Mouse (Mus musculus) lung, embryonic 16.5 days (tissue): ENCODE data around the gene Lpcat1. TPM values are rescaled to one million over a fixed set of nuclear protein-coding genes. Genes with fewer than 3 reads are reported as not detected.

ENCODE experiments used
- ATAC-seq: fragments of 200-750 bp; cut with Nextera tagmentation; 2 replicates; pipeline ENCODE4 v1.8.0; 2017; ENCODE audit warnings: low read depth, mild to moderate bottlenecking, moderate library complexity
- H3K27ac ChIP-seq: fragments of 300-500 bp; sonication (generic); 2 replicates; pipeline ENCODE4 v1.5.1; 2014; ENCODE audit warnings: mild to moderate bottlenecking, control low read depth, low read length
- H3K27me3 ChIP-seq: fragments of 300-500 bp; sonication (generic); 2 replicates; pipeline ENCODE4 v1.6.1; 2014; ENCODE audit warnings: low read depth, low read length, mixed read lengths; ENCODE audit not compliant: control insufficient read depth, insufficient read depth
- H3K36me3 ChIP-seq: fragments of 300-500 bp; sonication (generic); 2 replicates; pipeline ENCODE4 v1.6.1; 2014; ENCODE audit warnings: low read length; ENCODE audit not compliant: control insufficient read depth, insufficient read depth
- H3K4me1 ChIP-seq: fragments of 300-500 bp; sonication (generic); replicated peaks from 2 replicates; pipeline ENCODE4 v1.6.1; 2014; ENCODE audit warnings: low read length, mixed read lengths; ENCODE audit not compliant: control insufficient read depth, insufficient read depth
- H3K4me2 ChIP-seq: fragments of 300-500 bp; sonication (generic); 2 replicates; pipeline ENCODE4 v1.6.1; 2014; ENCODE audit warnings: low read depth, low read length, control low read depth
- H3K4me3 ChIP-seq: fragments of 300-500 bp; sonication (generic); 2 replicates; pipeline ENCODE4 v1.5.1; 2014; ENCODE audit warnings: mild to moderate bottlenecking, low read length, control low read depth
- H3K9ac ChIP-seq: fragments of 300-500 bp; sonication (generic); 2 replicates; pipeline ENCODE4 v1.6.1; 2014; ENCODE audit warnings: low read length, control low read depth
- H3K9me3 ChIP-seq: fragments of 300-500 bp; sonication (generic); 2 replicates; pipeline ENCODE4 v1.6.1; 2016; ENCODE audit warnings: low read length; ENCODE audit not compliant: control insufficient read depth
- WGBS: fragments of 180-500 bp; shearing (Covaris S2); extraction: QIAGEN DNeasy Blood & Tissue Kit; methylation state at CpG from one replicate; pipeline ENCODE4 v1.1.7; 2014; 5-methylcytosine and 5-hydroxymethylcytosine counted together
- polyA plus RNA-seq: library from polyadenylated mRNA; unstranded; fragments of >200 nt; fragmentation: Nextera tagmentation; extraction: Ambion mirVana; gene quantifications from 2 replicates; pipeline ENCODE4 v1.2.1, GENCODE M21; 2015

The Lpcat1 gene
- polyA plus RNA-seq, 1 experiment from 2014 or later = 119 TPM

- no peaks in the 10 kb centered on the region for H3K9me3 ChIP-seq
- no peak for ATAC-seq
- no peak overlapping the region for H3K27ac ChIP-seq
- H3K27me3 ChIP-seq = no peaks in the 10 kb centered on the region
- H3K36me3 ChIP-seq = peaks cover 22% of the 10 kb centered on the region
- H3K4me2 ChIP-seq = no peak overlapping the region
- H3K9ac ChIP-seq = no peak overlapping the region
- H3K4me1 ChIP-seq = peaks cover 5% of the 10 kb centered on the region
- 86% methylated on average over 6 of the region's 6 CpGs for WGBS
- H3K4me3 ChIP-seq = no peak overlapping the region
Observed at GRCm38 (mm10) chr13:73483331-73483730, 16.3 kb downstream of the Lpcat1 start.

- H3K27ac ChIP-seq = no peak overlapping the region
- ATAC-seq = no peak
- no peaks in the 10 kb centered on the region for H3K9me3 ChIP-seq
- H3K4me1 ChIP-seq = peaks cover 3% of the 10 kb centered on the region
- 56% methylated on average over 5 of the region's 5 CpGs for WGBS
- H3K9ac ChIP-seq = no peak overlapping the region
- no peak overlapping the region for H3K4me3 ChIP-seq
- H3K4me2 ChIP-seq = no peak overlapping the region
- no peaks in the 10 kb centered on the region for H3K27me3 ChIP-seq
- peaks cover 28% of the 10 kb centered on the region for H3K36me3 ChIP-seq
Observed at GRCm38 (mm10) chr13:73484171-73484570, 17.2 kb downstream of the Lpcat1 start.

- Histone ChIP-seq H3K4me1 (no peaks in the 10 kb centered on the region), H3K9ac (no peak overlapping the region), H3K27me3 (no peaks in the 10 kb centered on the region), H3K36me3 (peaks cover 46% of the 10 kb centered on the region), H3K4me3 (no peak overlapping the region), H3K4me2 (no peak overlapping the region), H3K27ac (no peak overlapping the region), H3K9me3 (no peaks in the 10 kb centered on the region)
- no peak for ATAC-seq
- WGBS = 29% methylated on average over 3 of the region's 3 CpGs
Observed at GRCm38 (mm10) chr13:73488105-73488504, 21.1 kb downstream of the Lpcat1 start.

- Histone ChIP-seq H3K4me2 (no peak overlapping the region), H3K9me3 (no peaks in the 10 kb centered on the region), H3K27ac (no peak overlapping the region), H3K9ac (no peak overlapping the region), H3K4me1 (no peaks in the 10 kb centered on the region), H3K36me3 (peaks cover 49% of the 10 kb centered on the region), H3K4me3 (no peak overlapping the region), H3K27me3 (no peaks in the 10 kb centered on the region)
- ATAC-seq = no peak
- WGBS = 74% methylated on average over 9 of the region's 9 CpGs
Observed at GRCm38 (mm10) chr13:73488707-73489106, 21.7 kb downstream of the Lpcat1 start.

- Histone ChIP-seq H3K4me1 (no peaks in the 10 kb centered on the region), H3K4me3 (no peak overlapping the region), H3K9me3 (no peaks in the 10 kb centered on the region), H3K27me3 (no peaks in the 10 kb centered on the region), H3K27ac (no peak overlapping the region), H3K4me2 (no peak overlapping the region), H3K9ac (no peak overlapping the region), H3K36me3 (peaks cover 52% of the 10 kb centered on the region)
- 83% methylated on average over 3 of the region's 3 CpGs for WGBS
- ATAC-seq = no peak
Observed at GRCm38 (mm10) chr13:73489986-73490385, 23.0 kb downstream of the Lpcat1 start.

GRCm38 (mm10) chr13:73490564-73491170 lies 23.7 kb downstream of the Lpcat1 start:
- no peaks in the 10 kb centered on the region for H3K9me3 ChIP-seq
- no peaks in the 10 kb centered on the region for H3K4me1 ChIP-seq
- no peak overlapping the region for H3K4me3 ChIP-seq
- H3K27ac ChIP-seq = no peak overlapping the region
- no peaks in the 10 kb centered on the region for H3K27me3 ChIP-seq
- no peak overlapping the region for H3K9ac ChIP-seq
- ATAC-seq = no peak
- no peak overlapping the region for H3K4me2 ChIP-seq
- 71% methylated on average over 8 of the region's 8 CpGs for WGBS
- peaks cover 52% of the 10 kb centered on the region for H3K36me3 ChIP-seq

- no peak overlapping the region for H3K27ac ChIP-seq
- H3K4me3 ChIP-seq = no peak overlapping the region
- H3K9me3 ChIP-seq = no peaks in the 10 kb centered on the region
- H3K36me3 ChIP-seq = peaks cover 57% of the 10 kb centered on the region
- no peaks in the 10 kb centered on the region for H3K27me3 ChIP-seq
- WGBS = 86% methylated on average over 4 of the region's 4 CpGs
- ATAC-seq = no peak
- no peak overlapping the region for H3K4me2 ChIP-seq
- H3K4me1 ChIP-seq = no peaks in the 10 kb centered on the region
- no peak overlapping the region for H3K9ac ChIP-seq
Observed at GRCm38 (mm10) chr13:73493183-73493582, 26.2 kb downstream of the Lpcat1 start.

- peaks cover 55% of the 10 kb centered on the region for H3K36me3 ChIP-seq
- no peak for ATAC-seq
- H3K9ac ChIP-seq = no peak overlapping the region
- H3K27ac ChIP-seq = no peak overlapping the region
- H3K9me3 ChIP-seq = no peaks in the 10 kb centered on the region
- no peak overlapping the region for H3K4me3 ChIP-seq
- no peaks in the 10 kb centered on the region for H3K27me3 ChIP-seq
- no peak overlapping the region for H3K4me2 ChIP-seq
- H3K4me1 ChIP-seq = no peaks in the 10 kb centered on the region
- WGBS = 88% methylated on average over 9 of the region's 9 CpGs
Observed at GRCm38 (mm10) chr13:73494528-73494927, 27.5 kb downstream of the Lpcat1 start.

GRCm38 (mm10) chr13:73496137-73496536 lies 29.1 kb downstream of the Lpcat1 start:
- Histone ChIP-seq H3K4me2 (no peak overlapping the region), H3K9me3 (no peaks in the 10 kb centered on the region), H3K4me1 (no peaks in the 10 kb centered on the region), H3K4me3 (no peak overlapping the region), H3K36me3 (peaks cover 46% of the 10 kb centered on the region), H3K27me3 (no peaks in the 10 kb centered on the region), H3K9ac (no peak overlapping the region), H3K27ac (no peak overlapping the region)
- 49% methylated on average over 2 of the region's 2 CpGs for WGBS
- ATAC-seq = no peak
